Mouse (Mus musculus) urinary bladder, adult 18-20 months (tissue): ENCODE data around the gene 2410004B18Rik.
"Not testable (repeated sequence)": the region's sequence is repeated elsewhere in the genome, so short reads cannot be mapped to it uniquely, and the experiment has no call there.

Experiments used
- DNase-seq, 2 experiments: peaks; one replicate each; pipeline ENCODE4 v3.0.0; 2022; ENCODE audit warnings: low spot score in 2 of 2, mixed read lengths in 2 of 2

The 2410004B18Rik gene

GRCm38 (mm10) chr3:145937505-145938404 lies at the start of gene 2410004B18Rik:
2410004B18Rik (plus strand) TSS chr3:145938014.
- peak; percentile 81 to 89 for DNase-seq

- DNase-seq = no peak
These were observed 47.3 kb upstream of the 2410004B18Rik start for GRCm38 (mm10) chr3:145890346-145891132.

- no peak for DNase-seq
These were observed 45.4 kb upstream of the 2410004B18Rik start for GRCm38 (mm10) chr3:145892451-145892850.

GRCm38 (mm10) chr3:145894131-145894530 lies 43.7 kb upstream of the 2410004B18Rik start:
- DNase-seq = no peak

GRCm38 (mm10) chr3:145897749-145898148 lies 40.1 kb upstream of the 2410004B18Rik start:
- DNase-seq = no peak

- DNase-seq = no peak
These were observed 38.0 kb upstream of the 2410004B18Rik start for GRCm38 (mm10) chr3:145899832-145900231.

GRCm38 (mm10) chr3:145903530-145903929 lies 34.3 kb upstream of the 2410004B18Rik start:
- DNase-seq = no peak

GRCm38 (mm10) chr3:145904850-145905776 lies 32.7 kb upstream of the 2410004B18Rik start:
- peak; percentile 24 to 62 for DNase-seq

- no peak for DNase-seq
These were observed 31.2 kb upstream of the 2410004B18Rik start for GRCm38 (mm10) chr3:145906582-145906981.

GRCm38 (mm10) chr3:145912512-145912911 lies 25.3 kb upstream of the 2410004B18Rik start:
- no peak for DNase-seq

- no peak for DNase-seq
These were observed 24.6 kb upstream of the 2410004B18Rik start for GRCm38 (mm10) chr3:145913263-145913662.

- not testable (repeated sequence) for DNase-seq
These were observed 23.9 kb upstream of the 2410004B18Rik start for GRCm38 (mm10) chr3:145913942-145914341.

GRCm38 (mm10) chr3:145916374-145916773 lies 21.4 kb upstream of the 2410004B18Rik start:
- DNase-seq = no peak

GRCm38 (mm10) chr3:145916826-145917225 lies 21.0 kb upstream of the 2410004B18Rik start:
- DNase-seq = peak in 1 of 2 experiments; percentile 35

- no peak for DNase-seq
These were observed 15.6 kb upstream of the 2410004B18Rik start, which contains the start of gene Bcl10 for GRCm38 (mm10) chr3:145922019-145922854. Bcl10 (plus strand) TSS chr3:145922804.

- DNase-seq = no peak
These were observed 14.8 kb upstream of the 2410004B18Rik start for GRCm38 (mm10) chr3:145922971-145923370.

GRCm38 (mm10) chr3:145923874-145924577 lies 13.8 kb upstream of the 2410004B18Rik start:
- peak; percentile 98 to 99 for DNase-seq

GRCm38 (mm10) chr3:145924649-145925337 lies 13.0 kb upstream of the 2410004B18Rik start:
- DNase-seq = peak; percentile 35 to 61

GRCm38 (mm10) chr3:145925506-145925905 lies 12.3 kb upstream of the 2410004B18Rik start:
- DNase-seq = no peak
